Mouse (Mus musculus): Measurements from ENCODE around the gene Alg2.
A peak's percentile ranks its signal among the peaks of the same experiment; 100 is the strongest.

Alg2 gene

GRCm38 (mm10) chr4:47473968-47474729 is at the start of gene Alg2, which contains the start of gene Sec61b:
Gene Alg2, minus strand, starts transcription at chr4:47474333.
Gene Sec61b, plus strand, starts transcription at chr4:47474658.
- peak; percentile 100 for DNase-seq (ENCODE audit: low read depth)

GRCm38 (mm10) chr4:47521884-47522605 is 47.9 kb upstream of the Alg2 start:
- peak; percentile 5 for DNase-seq (ENCODE audit: low read depth)

- no peak for DNase-seq (ENCODE audit: low read depth)
These were observed 45.9 kb upstream of the Alg2 start for GRCm38 (mm10) chr4:47520076-47520475.

GRCm38 (mm10) chr4:47518551-47519181 is 44.5 kb upstream of the Alg2 start:
- DNase-seq (ENCODE audit: low read depth), result no peak

- DNase-seq (ENCODE audit: low read depth), result no peak
These were observed 30.8 kb upstream of the Alg2 start for GRCm38 (mm10) chr4:47504841-47505517.

GRCm38 (mm10) chr4:47503045-47503444 is 28.9 kb upstream of the Alg2 start:
- DNase-seq (ENCODE audit: low read depth), result no peak

GRCm38 (mm10) chr4:47502546-47502971 is 28.4 kb upstream of the Alg2 start:
- peak; percentile 75 for DNase-seq (ENCODE audit: low read depth)

- DNase-seq (ENCODE audit: low read depth), result no peak
These were observed 25.0 kb upstream of the Alg2 start for GRCm38 (mm10) chr4:47499121-47499545.

GRCm38 (mm10) chr4:47497811-47498385 is 23.8 kb upstream of the Alg2 start:
- DNase-seq (ENCODE audit: low read depth), result no peak

- no peak for DNase-seq (ENCODE audit: low read depth)
These were observed 20.6 kb upstream of the Alg2 start for GRCm38 (mm10) chr4:47494686-47495085.

GRCm38 (mm10) chr4:47494137-47494536 is 20.0 kb upstream of the Alg2 start:
- no peak for DNase-seq (ENCODE audit: low read depth)

GRCm38 (mm10) chr4:47493456-47493855 is 19.3 kb upstream of the Alg2 start:
- DNase-seq (ENCODE audit: low read depth), result no peak

GRCm38 (mm10) chr4:47492311-47493086 is 18.4 kb upstream of the Alg2 start:
- no peak for DNase-seq (ENCODE audit: low read depth)

GRCm38 (mm10) chr4:47491243-47491642 is 17.1 kb upstream of the Alg2 start:
- DNase-seq (ENCODE audit: low read depth), result no peak

GRCm38 (mm10) chr4:47480576-47480975 is 6.4 kb upstream of the Alg2 start:
- no peak for DNase-seq (ENCODE audit: low read depth)

GRCm38 (mm10) chr4:47480095-47480494 is 6.0 kb upstream of the Alg2 start:
- DNase-seq (ENCODE audit: low read depth), result no peak

GRCm38 (mm10) chr4:47477539-47477938 is 3.4 kb upstream of the Alg2 start:
- no peak for DNase-seq (ENCODE audit: low read depth)

- peak; percentile 18 for DNase-seq (ENCODE audit: low read depth)
These were observed 854 bp upstream of the Alg2 start for GRCm38 (mm10) chr4:47474730-47475643.

- DNase-seq (ENCODE audit: low read depth), result no peak
These were observed 556 bp downstream of the Alg2 start for GRCm38 (mm10) chr4:47473586-47473967.

GRCm38 (mm10) chr4:47467196-47467595 is 6.9 kb downstream of the Alg2 start:
- no peak for DNase-seq (ENCODE audit: low read depth)

Data from naive thymus-derived CD4-positive, alpha-beta T cell, adult 2 months (primary cell).